Mouse (Mus musculus) E14TG2a.4 (cell line): ENCODE data around the gene Zfp746.
"Not testable (repeated sequence)": the region's sequence is repeated elsewhere in the genome, so short reads cannot be mapped to it uniquely, and the experiment has no call there.

ENCODE experiments used
- H3K27me3 ChIP-seq: 2 replicates; pipeline ENCODE4 v1.6.1; 2014; ENCODE audit warnings: low read length, control low read depth; ENCODE audit not compliant: insufficient read depth
- H3K36me3 ChIP-seq: 2 replicates; pipeline ENCODE4 v1.6.1; 2014; ENCODE audit warnings: low read length, control low read depth; ENCODE audit not compliant: insufficient read depth
- H3K4me1 ChIP-seq: replicated peaks from 2 replicates; pipeline ENCODE4 v1.6.1; 2014; ENCODE audit warnings: low read depth, low read length, control low read depth
- H3K4me3 ChIP-seq: replicated peaks from 2 replicates; pipeline ENCODE4 v1.5.1; 2014; ENCODE audit warnings: mild to moderate bottlenecking, low read length
- H3K9me3 ChIP-seq: 2 replicates; pipeline ENCODE4 v1.6.1; 2014; ENCODE audit warnings: low read length, control low read depth
- CTCF ChIP-seq: conservative IDR thresholded peaks from 2 replicates; pipeline ENCODE4 v1.5.1; 2014; ENCODE audit warnings: low read length
- NANOG ChIP-seq: IDR thresholded peaks from 2 replicates; pipeline ENCODE4 v1.6.1; 2014; ENCODE audit warnings: borderline replicate concordance, low read length, mixed read lengths
- POU5F1 ChIP-seq: IDR thresholded peaks from 2 replicates; pipeline ENCODE4 v1.6.1; 2014; ENCODE audit warnings: low read length, borderline replicate concordance

The Zfp746 gene

GRCm38 (mm10) chr6:48086471-48086878 is at the start of gene Zfp746:
Zfp746 (minus strand) TSS chr6:48086593.
- Histone ChIP-seq H3K9me3 (no peaks in the 10 kb centered on the region), H3K4me1 (peaks cover 26% of the 10 kb centered on the region), H3K36me3 (peaks cover 33% of the 10 kb centered on the region), H3K4me3 (peak within 1 kb of the TSS; percentile 85), H3K27me3 (no peaks in the 10 kb centered on the region)
- TF ChIP-seq CTCF (no peak), POU5F1 (no peak), NANOG (no peak)

GRCm38 (mm10) chr6:48121092-48121491 is 34.7 kb upstream of the Zfp746 start:
- H3K36me3 ChIP-seq, H3K27me3 ChIP-seq, H3K4me1 ChIP-seq, H3K9me3 ChIP-seq, H3K4me3 ChIP-seq: not testable (repeated sequence)

DNA sequence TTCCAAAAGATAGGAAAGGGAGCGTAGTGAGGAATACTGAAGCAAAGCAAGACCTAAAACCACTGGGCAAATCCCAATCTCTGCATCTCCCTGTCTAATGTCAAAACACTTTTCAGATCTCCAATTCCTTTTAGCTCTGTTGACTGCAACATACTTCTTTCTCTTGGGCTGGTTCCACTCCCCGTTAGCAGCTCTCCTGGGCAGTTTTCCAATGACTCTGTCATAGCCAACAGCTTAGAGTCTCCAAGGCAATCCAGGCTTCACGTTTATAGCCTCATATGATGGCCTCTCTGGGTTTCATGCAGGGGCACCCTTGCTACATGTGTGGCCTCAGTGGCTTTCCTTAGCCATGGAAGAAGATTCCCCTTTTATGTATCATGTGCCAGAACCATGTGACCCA is 29.6 kb upstream of the Zfp746 start:
- Histone ChIP-seq H3K4me1 (no peaks in the 10 kb centered on the region), H3K36me3 (no peaks in the 10 kb centered on the region), H3K27me3 (no peaks in the 10 kb centered on the region), H3K9me3 (0 out of 2 replicates have a peak, but pooled peaks cover 3% of the 10 kb centered on the region), H3K4me3 (no peak overlapping the region)
- TF ChIP-seq CTCF (no peak), NANOG (no peak), POU5F1 (no peak)

DNA sequence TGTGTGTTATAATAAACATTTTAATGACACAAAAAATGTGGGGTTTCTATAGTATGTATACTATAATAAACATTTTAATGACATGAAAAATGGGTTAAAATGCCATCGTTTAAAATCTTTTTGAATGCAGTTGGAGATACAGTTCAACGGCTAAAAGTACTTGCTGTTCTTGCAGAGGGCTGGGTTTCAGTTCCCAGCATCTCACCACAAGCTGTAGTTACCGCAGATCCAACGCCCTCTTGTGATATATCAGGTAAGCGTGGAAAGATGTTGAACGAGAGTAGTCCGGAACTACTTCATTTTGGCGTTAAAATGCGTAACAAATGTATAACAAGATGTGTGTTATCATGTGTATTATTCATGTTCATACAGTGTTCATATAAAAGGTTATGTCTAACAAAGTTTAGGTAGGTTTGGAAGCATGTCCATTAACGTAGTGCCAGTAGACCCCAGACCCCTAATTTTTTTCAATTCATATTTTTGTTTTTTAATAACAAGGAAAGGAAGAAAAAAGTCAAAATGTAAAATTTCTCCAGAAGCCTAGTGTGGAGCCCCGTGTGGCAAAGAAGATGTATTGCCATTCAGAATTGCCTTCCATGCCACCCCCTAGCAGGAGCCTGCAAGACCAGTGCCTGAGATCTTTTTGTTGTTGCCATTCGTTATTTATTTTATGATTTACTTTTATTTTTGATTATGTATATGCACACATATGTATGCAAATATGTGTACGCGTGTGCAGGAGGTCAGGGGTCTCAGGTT is 743 bp upstream of the Zfp746 start:
- H3K36me3 ChIP-seq, result peaks cover 26% of the 10 kb centered on the region
- no peak for TF ChIP-seq POU5F1
- TF ChIP-seq CTCF, result peak; percentile 24

GRCm38 (mm10) chr6:48085521-48086404 is 630 bp downstream of the Zfp746 start:
- H3K4me1 ChIP-seq, result peaks cover 26% of the 10 kb centered on the region
- H3K9me3 ChIP-seq, result no peaks in the 10 kb centered on the region
- H3K4me3 ChIP-seq, result peak overlapping the region; percentile 85
- peaks cover 40% of the 10 kb centered on the region for H3K36me3 ChIP-seq
- H3K27me3 ChIP-seq, result no peaks in the 10 kb centered on the region
- TF ChIP-seq POU5F1 (no peak), NANOG (no peak), CTCF (no peak)

More for the DNA sequence above, 743 bp upstream of the Zfp746 start:
- H3K27me3 ChIP-seq, result no peaks in the 10 kb centered on the region
- peaks cover 26% of the 10 kb centered on the region for H3K4me1 ChIP-seq
- H3K4me3 ChIP-seq, result peak overlapping the region; percentile 85
- H3K9me3 ChIP-seq, result no peaks in the 10 kb centered on the region

GRCm38 (mm10) chr6:48083733-48084191 is 2.6 kb downstream of the Zfp746 start:
- no peaks in the 10 kb centered on the region for H3K27me3 ChIP-seq
- H3K36me3 ChIP-seq, result peaks cover 59% of the 10 kb centered on the region
- H3K4me1 ChIP-seq, result peaks cover 26% of the 10 kb centered on the region
- no peak overlapping the region for H3K4me3 ChIP-seq
- no peaks in the 10 kb centered on the region for H3K9me3 ChIP-seq
- TF ChIP-seq CTCF (no peak), NANOG (no peak), POU5F1 (no peak)

GRCm38 (mm10) chr6:48081952-48082351 is 4.4 kb downstream of the Zfp746 start:
- TF ChIP-seq NANOG (no peak), CTCF (no peak), POU5F1 (no peak)
- Histone ChIP-seq H3K9me3 (no peaks in the 10 kb centered on the region), H3K4me1 (peaks cover 26% of the 10 kb centered on the region), H3K4me3 (no peak overlapping the region), H3K36me3 (peaks cover 73% of the 10 kb centered on the region), H3K27me3 (no peaks in the 10 kb centered on the region)

DNA sequence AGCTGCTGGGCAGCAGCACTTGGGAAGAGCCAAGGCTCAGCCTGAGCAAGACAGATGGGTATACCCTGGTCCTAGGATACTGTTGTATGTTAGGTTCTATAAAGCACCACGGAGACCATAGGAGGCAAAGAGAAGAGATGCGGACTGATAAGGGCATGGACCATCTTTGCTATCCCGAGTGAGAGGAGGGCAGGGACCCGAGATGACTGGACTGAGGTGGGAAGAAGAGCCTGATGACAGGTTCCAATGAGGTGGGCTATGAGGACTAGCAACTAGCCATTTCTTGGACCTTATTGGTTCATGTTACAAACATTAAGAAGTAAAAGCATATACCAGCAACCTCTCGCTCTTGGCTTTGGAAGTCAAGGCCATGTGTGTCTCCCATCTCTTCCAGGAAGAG is 5.4 kb downstream of the Zfp746 start:
- Histone ChIP-seq H3K4me1 (peaks cover 26% of the 10 kb centered on the region), H3K27me3 (no peaks in the 10 kb centered on the region), H3K36me3 (peaks cover 81% of the 10 kb centered on the region), H3K9me3 (no peaks in the 10 kb centered on the region), H3K4me3 (no peak overlapping the region)
- TF ChIP-seq NANOG (no peak), CTCF (no peak), POU5F1 (no peak)
